Mouse (Mus musculus) liver, embryonic 15.5 days (tissue): ENCODE measurements around the gene Rpp21. TPM values are rescaled to one million over a fixed set of nuclear protein-coding genes. Genes with fewer than 3 reads are reported as not detected.

Experiments used
- polyA plus RNA-seq: library from polyadenylated mRNA; unstranded; fragments of >200 nt; fragmentation: Nextera tagmentation; extraction: Ambion mirVana; gene quantifications from 2 replicates; pipeline ENCODE4 v1.2.1, GENCODE M21; 2015

Gene Rpp21
- polyA plus RNA-seq, 1 experiment from 2014 or later = 58.7 TPM

Other genes with a start within 250 kb of the Rpp21 start
- gene H2-T24, start 237.5 kb downstream of the Rpp21 start, polyA plus RNA-seq = 8.2 and 9.2 TPM in 2 replicates
- gene H2-T23, start 225.2 kb downstream of the Rpp21 start, polyA plus RNA-seq = 52.8 and 65.8 TPM in 2 replicates
- gene H2-T22, start 215.3 kb downstream of the Rpp21 start, polyA plus RNA-seq = 11.9 and 13.2 TPM in 2 replicates
- gene Gm6034, start 215.1 kb downstream of the Rpp21 start, polyA plus RNA-seq = not detected in 2 replicates
- not detected in 2 replicates for gene Gm11127, start 199.7 kb downstream of the Rpp21 start, polyA plus RNA-seq
- not detected in 2 replicates for gene Gm19684, start 136.4 kb downstream of the Rpp21 start, polyA plus RNA-seq
- gene Gm7030, start 128.6 kb downstream of the Rpp21 start, polyA plus RNA-seq = not detected in 2 replicates
- not detected in 2 replicates for gene Gm8909, start 89.5 kb downstream of the Rpp21 start, polyA plus RNA-seq
- not detected in 2 replicates for gene H2-T3, start 67.8 kb downstream of the Rpp21 start, polyA plus RNA-seq
- gene Trim39, start 14.2 kb upstream of the Rpp21 start, polyA plus RNA-seq = 4.6 and 5.3 TPM in 2 replicates
- not detected in 2 replicates for gene H2-M10.2, start 28.4 kb upstream of the Rpp21 start, polyA plus RNA-seq
- gene H2-M10.1, start 68.1 kb upstream of the Rpp21 start, polyA plus RNA-seq = not detected in 2 replicates
- not detected in 2 replicates for gene H2-M10.3, start 110.3 kb upstream of the Rpp21 start, polyA plus RNA-seq
- gene H2-M10.4, start 204.3 kb upstream of the Rpp21 start, polyA plus RNA-seq = not detected in 2 replicates